Mouse (Mus musculus): ENCODE results near the gene Cfap54.

DNA sequence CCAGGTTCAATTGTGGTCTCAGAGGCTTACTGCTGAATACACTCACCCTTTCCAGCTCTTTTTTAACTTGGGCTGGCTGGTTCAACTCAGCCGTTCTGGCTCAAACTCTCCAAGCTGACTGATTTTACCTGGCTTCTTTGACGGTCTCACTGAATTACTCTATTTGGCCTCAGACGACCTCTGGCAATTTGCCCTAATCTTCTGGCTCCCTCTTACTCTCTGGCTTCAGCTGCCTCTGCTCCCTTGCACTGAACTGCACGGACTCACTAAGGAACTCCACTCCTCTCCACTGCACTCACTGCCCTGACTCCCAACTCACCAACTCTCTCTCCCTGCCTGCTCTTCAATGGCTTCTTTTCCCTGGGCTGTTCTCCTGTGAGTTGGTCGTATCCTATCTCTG is 20.9 kb upstream of the Cfap54 start:
- TF ChIP-seq POLR2A (IDR thresholded peaks at IDR 0.05; ENCODE audit: insufficient read depth, low read depth, low read length) (no peak), CTCF (IDR thresholded peaks at IDR 0.05; ENCODE audit: insufficient read depth, low read depth, low read length) (no peak)
